Mouse (Mus musculus) ES-E14 (cell line): ENCODE data around the gene Tbc1d4.

Experiments
- HCFC1 ChIP-seq: IDR thresholded peaks from 2 replicates; pipeline ENCODE4 v1.6.1; 2012; ENCODE audit warnings: low read length, inconsistent platforms, borderline replicate concordance; ENCODE audit not compliant: insufficient read depth
- ZC3H11A ChIP-seq: IDR thresholded peaks from 2 replicates; pipeline ENCODE4 v1.6.1; 2012; ENCODE audit warnings: low read depth, mild to moderate bottlenecking, inconsistent platforms, low read length, borderline replicate concordance

GRCm38 (mm10) chr14:101430536-101430935 is 178.5 kb downstream of the Tbc1d4 start:
- TF ChIP-seq HCFC1 (no peak), ZC3H11A (no peak)
